Mouse (Mus musculus): ENCODE data around the gene Tmem132a. TPM values are rescaled to one million over a fixed set of nuclear protein-coding genes. Genes with fewer than 3 reads are reported as not detected.

Tmem132a gene
- total RNA-seq, 2 experiments from 2014 or later: 12.9 to 17.3 TPM

DNA sequence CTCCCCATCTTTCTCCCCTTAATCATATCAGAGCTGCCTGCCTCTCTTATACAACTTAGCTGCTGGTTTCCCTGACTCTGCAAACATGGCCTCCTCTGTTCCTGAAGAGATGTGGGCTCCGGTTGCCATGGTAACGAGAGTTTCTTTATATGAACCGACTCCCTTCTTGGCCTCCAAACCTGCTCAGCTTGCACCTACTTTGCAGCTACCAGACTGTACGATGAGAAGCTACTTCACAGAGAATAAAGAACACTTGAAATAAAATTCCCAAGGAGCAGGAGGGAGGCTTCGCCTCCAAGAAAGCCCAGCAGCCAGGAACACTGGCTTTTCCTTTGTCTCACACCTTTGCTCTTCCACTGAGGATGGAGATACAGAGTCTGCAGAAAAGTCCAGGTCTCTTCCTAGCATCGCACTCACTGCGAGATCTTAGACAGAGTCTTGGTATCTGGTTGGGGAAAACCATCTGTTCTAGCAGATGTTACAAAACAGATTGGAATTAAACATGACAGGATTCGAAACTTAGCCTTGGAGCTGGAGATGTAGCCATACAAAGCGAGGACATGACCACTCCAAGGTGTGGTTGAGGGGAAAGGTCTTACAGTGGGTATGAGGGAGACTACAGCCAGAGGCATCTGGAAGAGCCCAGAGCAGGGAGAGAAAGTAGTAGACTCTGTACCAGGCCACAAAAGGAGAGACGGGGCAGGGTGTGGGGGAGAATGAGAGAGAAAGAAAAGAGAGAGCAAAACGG, 60.1 kb downstream of the Tmem132a start:
- DNase-seq: no peak
- intact Hi-C loops (cut with DNase I; ENCODE audit: low total_unique reads): no loop called here

DNA sequence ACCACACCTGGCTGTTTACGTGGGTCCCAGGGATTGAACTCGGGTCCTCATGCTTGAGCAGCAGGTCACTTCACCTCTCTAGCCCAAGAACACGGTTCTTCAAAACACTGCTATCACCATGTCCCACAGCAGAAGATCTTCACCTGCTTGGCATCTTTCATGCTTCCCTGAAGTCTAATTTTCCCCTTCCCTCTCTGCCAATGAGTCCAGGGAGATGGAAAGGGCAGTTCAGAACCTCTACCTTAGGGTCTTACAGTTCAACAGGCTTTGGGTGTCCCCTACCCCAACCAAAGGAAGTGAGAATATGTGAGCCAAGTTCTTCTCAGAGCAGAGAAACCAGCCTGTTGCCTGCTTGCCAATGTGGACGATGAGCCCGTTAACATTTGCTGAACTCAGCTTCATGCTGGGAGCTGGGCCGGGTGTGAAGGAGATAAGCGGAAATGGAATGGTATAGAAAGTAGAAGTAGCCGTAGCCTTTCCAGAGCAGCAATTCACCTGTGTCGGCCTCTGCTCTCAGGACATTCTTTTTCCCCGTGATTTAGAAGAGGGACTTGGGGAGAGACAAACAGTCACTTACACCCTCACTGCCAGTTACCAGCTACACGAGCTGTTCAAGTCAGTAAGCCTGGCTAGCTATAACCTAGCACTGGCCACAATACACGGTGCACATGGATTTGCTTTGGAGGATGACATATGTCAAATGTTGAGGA, 61.1 kb downstream of the Tmem132a start:
- intact Hi-C loops (cut with DNase I; ENCODE audit: low total_unique reads): no loop called here

More for the DNA sequence above, 61.1 kb downstream of the Tmem132a start:
- DNase-seq: no peak

Other genes starting within 250 kb of the Tmem132a start
- under 1 TPM; 0.04 to 0.10 TPM for gene Vwce, start 235.7 kb downstream of the Tmem132a start, total RNA-seq (2021)
- gene Pga5, start 191.9 kb downstream of the Tmem132a start, total RNA-seq (2021): not detected
- gene Vps37c, start 181.2 kb downstream of the Tmem132a start, total RNA-seq (2021): 10 to 100 TPM; 15.2 to 22.0 TPM
- gene Cd5, start 130.9 kb downstream of the Tmem132a start, total RNA-seq (2021): not detected
- not detected for gene Cd6, start 39.9 kb downstream of the Tmem132a start, total RNA-seq (2021)
- gene Slc15a3, start 30.2 kb downstream of the Tmem132a start, total RNA-seq (2021): under 1 TPM; 0.22 to 0.35 TPM
- 100 to 1,000 TPM; 193 to 196 TPM for gene Tmem109, start 12.1 kb upstream of the Tmem132a start, total RNA-seq (2021)
- 100 to 1,000 TPM; 192 to 194 TPM for gene Prpf19, start 25.3 kb upstream of the Tmem132a start, total RNA-seq (2021)
- under 1 TPM in 1 of 2 experiments, not detected in 1; 0.51 TPM for gene Zp1, start 50.7 kb upstream of the Tmem132a start, total RNA-seq (2021)
- gene Ptgdr2, start 67.2 kb upstream of the Tmem132a start, total RNA-seq (2021): under 1 TPM in 1 of 2 experiments, not detected in 1; 0.08 TPM
- gene Ccdc86, start 79.3 kb upstream of the Tmem132a start, total RNA-seq (2021): 10 to 100 TPM; 17.7 to 25.7 TPM
- gene Ms4a10, start 104.7 kb upstream of the Tmem132a start, total RNA-seq (2021): not detected
- not detected for gene Ms4a15, start 123.3 kb upstream of the Tmem132a start, total RNA-seq (2021)
- not detected for gene Ms4a18, start 148.1 kb upstream of the Tmem132a start, total RNA-seq (2021)
- gene Ms4a8a, start 211.2 kb upstream of the Tmem132a start, total RNA-seq (2021): under 1 TPM; 0.71 to 0.78 TPM

Measured in gastrocnemius, postnatal 14 days (tissue).